Mouse (Mus musculus) embryonic facial prominence, embryonic 14.5 days (tissue): ENCODE measurements at regions not wholly inside any gene's neighbourhood (a gene's known extent, or its start where the extent isn't known, plus 50 kb on each side); places are given as distances from the start of the nearest gene placed in this dataset.
A peak's percentile ranks its signal among the peaks of the same experiment; 100 is the strongest.
"Not testable (repeated sequence)": the region's sequence is repeated elsewhere in the genome, so short reads cannot be mapped to it uniquely, and the experiment has no call there.

Experiments used
- ATAC-seq: fragments of 200-750 bp; cut with Nextera tagmentation; 2 replicates; pipeline ENCODE4 v1.8.0; 2017; ENCODE audit warnings: low read depth, moderate number of reproducible peaks, moderate TSS enrichment
- DNase-seq: peaks from one replicate; pipeline ENCODE4 v3.0.0-alpha.2; 2015; ENCODE audit warnings: low spot score
- H3K27ac ChIP-seq: fragments of 300-500 bp; sonication (generic); replicated peaks from 2 replicates; pipeline ENCODE4 v1.5.1; 2014; ENCODE audit warnings: low read depth, mild to moderate bottlenecking, low read length, moderate library complexity
- H3K27me3 ChIP-seq: fragments of 300-500 bp; sonication (generic); replicated peaks from 2 replicates; pipeline ENCODE4 v1.6.1; 2014; ENCODE audit warnings: low read length; ENCODE audit not compliant: control insufficient read depth, insufficient read depth
- H3K36me3 ChIP-seq: fragments of 300-500 bp; sonication (generic); 2 replicates; pipeline ENCODE4 v1.6.1; 2014; ENCODE audit warnings: low read length, mixed read lengths; ENCODE audit not compliant: control insufficient read depth, insufficient read depth
- H3K4me1 ChIP-seq: fragments of 300-500 bp; sonication (generic); 2 replicates; pipeline ENCODE4 v1.6.1; 2014; ENCODE audit warnings: antibody characterized with exemption, low read length; ENCODE audit not compliant: control insufficient read depth, insufficient read depth
- H3K4me2 ChIP-seq: fragments of 300-500 bp; sonication (generic); 2 replicates; pipeline ENCODE4 v1.6.1; 2014; ENCODE audit warnings: low read depth, mild to moderate bottlenecking, low read length, moderate library complexity, mixed read lengths
- H3K4me3 ChIP-seq: fragments of 300-500 bp; sonication (generic); 2 replicates; pipeline ENCODE4 v1.5.1; 2014; ENCODE audit warnings: low read depth, mild to moderate bottlenecking, low read length
- H3K9ac ChIP-seq: fragments of 300-500 bp; sonication (generic); 2 replicates; pipeline ENCODE4 v1.6.1; 2014; ENCODE audit warnings: low read depth, mild to moderate bottlenecking, low read length, moderate library complexity, mixed read lengths
- H3K9me3 ChIP-seq: fragments of 300-500 bp; sonication (generic); 2 replicates; pipeline ENCODE4 v1.6.1; 2016; ENCODE audit warnings: low read length; ENCODE audit not compliant: control insufficient read depth
- WGBS: fragments of 180-500 bp; shearing (Covaris S2); extraction: QIAGEN DNeasy Blood & Tissue Kit; methylation state at CpG from one replicate; pipeline ENCODE4 v1.1.7; 2014; 5-methylcytosine and 5-hydroxymethylcytosine counted together

GRCm38 (mm10) chr16:20908467-20909351, 174.4 kb upstream of the Thpo start:
- H3K36me3 ChIP-seq, H3K27me3 ChIP-seq, H3K9ac ChIP-seq, H3K4me3 ChIP-seq, H3K27ac ChIP-seq, H3K4me2 ChIP-seq, H3K9me3 ChIP-seq, H3K4me1 ChIP-seq: not testable (repeated sequence)
- ATAC-seq (peak; percentile 67; the same call in 1 of the 2 replicates), DNase-seq (peak; percentile 13)
- 44% methylated on average over 16 of the region's 18 CpGs for WGBS

GRCm38 (mm10) chr16:20895734-20896133, 161.4 kb upstream of the Thpo start:
- Histone ChIP-seq H3K4me3 (no peak overlapping the region), H3K27me3 (no peaks in the 10 kb centered on the region), H3K27ac (no peak overlapping the region), H3K4me2 (no peak overlapping the region), H3K9me3 (no peaks in the 10 kb centered on the region), H3K4me1 (no peaks in the 10 kb centered on the region), H3K36me3 (no peaks in the 10 kb centered on the region), H3K9ac (no peak overlapping the region)
- ATAC-seq (no peak), DNase-seq (peak; percentile 74)
- WGBS, result 53% methylated on average over 2 of the region's 2 CpGs

DNA sequence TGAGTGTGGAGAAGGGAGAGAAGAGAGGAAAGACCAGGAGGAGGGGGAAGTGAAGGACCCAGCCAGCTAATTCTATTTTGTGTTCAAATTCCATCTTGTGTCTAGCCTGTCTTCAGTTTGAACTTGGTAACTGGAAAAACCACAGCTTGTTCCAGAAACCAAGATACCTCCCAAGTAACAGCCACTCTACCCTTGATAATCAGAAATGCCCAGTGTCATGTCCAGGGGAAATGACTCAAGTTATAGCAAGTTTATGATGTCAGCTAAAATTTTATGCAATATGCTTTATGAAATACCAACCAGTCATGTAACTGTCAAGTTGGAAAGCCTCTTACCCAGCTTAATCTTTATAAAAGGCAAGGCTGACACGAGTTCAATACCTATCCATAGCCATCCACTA, 137.4 kb upstream of the Thpo start:
- DNase-seq (no peak), ATAC-seq (no peak)
- WGBS, result 34% methylated on average over 1 of the region's 1 CpGs
- H3K36me3 ChIP-seq, result no peaks in the 10 kb centered on the region
- no peaks in the 10 kb centered on the region for H3K27me3 ChIP-seq
- H3K4me2 ChIP-seq, result no peak overlapping the region
- H3K9me3 ChIP-seq, result no peaks in the 10 kb centered on the region
- no peaks in the 10 kb centered on the region for H3K4me1 ChIP-seq
- no peak overlapping the region for H3K4me3 ChIP-seq
- H3K27ac ChIP-seq, result no peak overlapping the region
- H3K9ac ChIP-seq, result no peak overlapping the region

DNA sequence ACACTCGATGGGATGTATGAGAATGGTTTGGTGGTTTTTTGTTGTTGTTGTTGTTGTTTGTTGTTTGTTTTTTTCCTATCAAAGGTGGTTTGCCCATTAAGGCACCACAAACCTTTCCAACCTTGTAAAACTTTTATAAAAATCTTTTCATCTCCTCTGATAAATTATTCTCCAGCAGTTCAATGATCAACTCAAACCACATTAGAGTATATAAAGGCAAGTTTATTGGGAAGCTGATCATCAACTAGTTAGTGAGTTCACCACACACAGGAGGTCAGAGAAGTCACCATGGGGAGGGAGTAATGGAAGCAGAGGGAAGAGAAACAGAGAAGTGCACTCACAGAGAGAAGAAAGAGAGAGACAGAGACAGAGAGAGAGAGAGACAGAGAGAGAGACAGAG, 132.5 kb upstream of the Thpo start:
- 85% methylated on average over 1 of the region's 1 CpGs for WGBS
- H3K27ac ChIP-seq, result no peak overlapping the region

GRCm38 (mm10) chr16:20861256-20861655, 126.9 kb upstream of the Thpo start:
- no peak overlapping the region for H3K4me2 ChIP-seq
- H3K27ac ChIP-seq, result no peak overlapping the region
- no peaks in the 10 kb centered on the region for H3K4me1 ChIP-seq
- no peak overlapping the region for H3K9ac ChIP-seq
- 90% methylated on average over 4 of the region's 4 CpGs for WGBS
- H3K9me3 ChIP-seq, result no peaks in the 10 kb centered on the region
- no peak overlapping the region for H3K4me3 ChIP-seq
- H3K27me3 ChIP-seq, result no peaks in the 10 kb centered on the region
- DNase-seq, result no peak
- no peak for ATAC-seq
- no peaks in the 10 kb centered on the region for H3K36me3 ChIP-seq

More for the DNA sequence above, 132.5 kb upstream of the Thpo start:
- no peaks in the 10 kb centered on the region for H3K36me3 ChIP-seq
- H3K9ac ChIP-seq, result no peak overlapping the region
- DNase-seq (no peak), ATAC-seq (no peak)
- no peaks in the 10 kb centered on the region for H3K27me3 ChIP-seq
- no peak overlapping the region for H3K4me2 ChIP-seq
- no peaks in the 10 kb centered on the region for H3K4me1 ChIP-seq
- no peak overlapping the region for H3K4me3 ChIP-seq
- H3K9me3 ChIP-seq, result no peaks in the 10 kb centered on the region

- H3K4me2 ChIP-seq, DNase-seq, H3K36me3 ChIP-seq, H3K9ac ChIP-seq, H3K27me3 ChIP-seq, H3K4me1 ChIP-seq, H3K9me3 ChIP-seq, H3K4me3 ChIP-seq, ATAC-seq, H3K27ac ChIP-seq: not testable (repeated sequence)
- WGBS, result 77% methylated on average over 3 of the region's 3 CpGs
These were observed 126.3 kb upstream of the Thpo start for GRCm38 (mm10) chr16:20860606-20861005.

DNA sequence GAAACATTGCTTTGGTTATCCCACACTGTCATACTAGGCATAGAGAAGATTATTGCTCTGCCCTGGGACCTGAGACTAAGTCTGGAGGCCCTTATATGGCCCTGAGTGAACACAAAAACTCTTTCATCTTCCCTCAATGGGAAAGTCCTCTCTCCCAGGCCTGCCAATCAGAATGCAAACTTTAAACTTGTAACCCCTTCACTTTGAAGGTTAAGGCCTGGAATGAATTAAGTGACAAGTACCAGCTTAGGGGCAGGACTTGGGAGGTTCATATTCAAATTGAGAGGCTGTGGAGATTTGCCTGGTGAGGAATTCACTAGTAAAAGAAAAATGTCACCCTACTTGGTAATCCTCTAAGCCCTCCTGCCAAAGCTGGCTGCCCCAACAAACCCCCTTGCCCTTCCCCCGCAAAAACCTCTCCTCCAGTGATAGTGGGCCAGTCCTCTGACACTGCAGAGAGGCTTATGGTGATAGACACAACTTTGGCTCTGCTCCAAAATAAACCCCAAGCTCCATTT, 120.4 kb upstream of the Thpo start:
- Histone ChIP-seq H3K27me3 (no peaks in the 10 kb centered on the region), H3K9me3 (no peaks in the 10 kb centered on the region), H3K36me3 (no peaks in the 10 kb centered on the region), H3K4me2 (no peak overlapping the region), H3K4me3 (no peak overlapping the region), H3K4me1 (no peaks in the 10 kb centered on the region; the same call in 1 of the 2 replicates), H3K9ac (no peak overlapping the region), H3K27ac (no peak overlapping the region)
- 42% methylated on average over 1 of the region's 1 CpGs for WGBS
- DNase-seq (peak; percentile 44), ATAC-seq (0 out of 2 replicates have a peak, but pooled peaks have one; percentile 15)

GRCm38 (mm10) chr16:20838151-20838550, 103.8 kb upstream of the Thpo start:
- no peaks in the 10 kb centered on the region for H3K9me3 ChIP-seq
- no peak overlapping the region for H3K9ac ChIP-seq
- 13% methylated on average over 2 of the region's 2 CpGs for WGBS
- no peak overlapping the region for H3K4me3 ChIP-seq
- no peak overlapping the region for H3K27ac ChIP-seq
- no peak overlapping the region for H3K4me2 ChIP-seq
- no peaks in the 10 kb centered on the region for H3K27me3 ChIP-seq
- no peaks in the 10 kb centered on the region for H3K4me1 ChIP-seq
- H3K36me3 ChIP-seq, result no peaks in the 10 kb centered on the region
- no peak for DNase-seq
- no peak for ATAC-seq

DNA sequence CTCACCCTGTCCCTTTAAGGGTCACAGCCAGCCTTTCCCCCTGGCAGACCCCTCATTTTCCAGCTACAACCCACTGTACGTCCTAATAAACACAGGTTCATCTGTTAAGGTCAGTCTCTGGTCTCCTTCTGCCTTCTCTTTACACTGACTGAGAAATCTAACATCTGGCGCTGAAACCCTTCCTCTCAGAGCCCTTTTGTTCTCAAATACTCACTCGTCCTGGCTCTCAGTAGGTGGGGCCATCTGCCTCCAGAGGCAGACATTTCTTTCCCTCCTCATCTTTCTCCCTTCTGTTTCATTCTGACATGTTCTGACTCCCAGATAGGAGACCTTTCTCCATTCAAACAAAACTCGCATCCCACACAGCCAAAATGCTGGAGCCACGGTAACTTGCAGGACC, 102.6 kb upstream of the Thpo start:
- no peak overlapping the region for H3K4me3 ChIP-seq
- H3K9ac ChIP-seq, result no peak overlapping the region
- H3K27ac ChIP-seq, result no peak overlapping the region
- no peaks in the 10 kb centered on the region for H3K27me3 ChIP-seq
- no peaks in the 10 kb centered on the region for H3K9me3 ChIP-seq
- DNase-seq (no peak), ATAC-seq (no peak)
- no peaks in the 10 kb centered on the region for H3K36me3 ChIP-seq
- H3K4me2 ChIP-seq, result no peak overlapping the region
- no peaks in the 10 kb centered on the region for H3K4me1 ChIP-seq
- WGBS, result 25% methylated on average over 5 of the region's 5 CpGs
